Mouse (Mus musculus): ENCODE measurements around the gene Mthfsd.

Mthfsd gene

DNA sequence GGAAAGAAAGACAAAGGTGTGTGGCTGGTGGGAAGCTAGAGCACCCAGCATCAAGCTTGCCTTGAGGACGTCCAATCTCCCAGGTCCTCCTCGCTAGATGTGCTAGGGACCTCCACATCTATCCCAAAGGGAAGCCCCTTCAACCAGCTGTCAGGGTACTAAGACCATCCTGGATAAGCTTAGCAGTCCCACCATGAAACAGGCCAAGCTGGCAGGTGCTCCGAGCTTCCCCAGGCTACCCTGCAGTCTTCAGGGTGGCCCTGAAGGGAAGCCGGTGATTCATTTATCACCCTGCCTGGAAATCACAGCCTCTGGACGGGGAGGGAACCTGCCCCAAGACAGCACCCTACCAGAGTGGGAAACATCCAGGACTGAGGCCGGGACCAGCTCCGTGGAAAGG lies 31.6 kb downstream of the Mthfsd start:
- in situ Hi-C loops (cut with MboI; ENCODE audit: low sequenced_read_pairs): no loop called here

DNA sequence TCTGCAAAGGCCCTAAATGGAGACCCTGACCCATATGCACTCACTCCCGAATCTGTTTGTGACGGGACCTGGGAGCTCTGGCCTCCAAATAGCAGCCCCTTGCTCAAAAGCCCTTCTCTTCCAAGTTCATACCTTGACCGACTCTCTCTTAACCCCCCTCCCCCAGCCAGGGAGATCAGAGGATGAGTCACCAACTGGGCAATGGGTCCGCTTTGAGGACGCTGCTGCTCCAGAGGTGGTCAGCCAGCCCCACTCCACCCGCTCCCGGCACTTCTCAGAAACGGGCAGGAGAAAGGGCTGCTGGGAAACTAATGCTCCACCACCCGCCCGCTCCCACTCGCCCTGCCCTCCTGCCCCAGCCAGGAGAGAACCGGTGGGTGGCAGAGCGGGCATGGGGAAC lies 32.3 kb downstream of the Mthfsd start:
- in situ Hi-C loops (cut with MboI; ENCODE audit: low sequenced_read_pairs): no loop called here

DNA sequence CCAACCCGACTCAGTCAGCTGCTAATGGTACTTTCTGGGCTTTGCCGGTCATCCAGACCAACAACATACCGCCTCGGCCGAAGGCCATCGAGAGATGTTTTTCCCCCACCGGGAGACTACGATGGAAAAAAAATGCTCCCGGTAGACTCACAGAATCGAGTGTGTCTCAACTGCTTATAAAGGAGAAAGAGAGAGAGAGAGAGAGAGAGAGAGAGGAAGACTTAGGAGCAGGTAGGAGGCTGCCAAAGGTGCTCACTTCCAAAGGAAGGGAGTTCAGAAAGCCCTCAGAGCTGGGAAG lies 33.4 kb downstream of the Mthfsd start:
- in situ Hi-C loops (cut with MboI; ENCODE audit: low sequenced_read_pairs): no loop called here

DNA sequence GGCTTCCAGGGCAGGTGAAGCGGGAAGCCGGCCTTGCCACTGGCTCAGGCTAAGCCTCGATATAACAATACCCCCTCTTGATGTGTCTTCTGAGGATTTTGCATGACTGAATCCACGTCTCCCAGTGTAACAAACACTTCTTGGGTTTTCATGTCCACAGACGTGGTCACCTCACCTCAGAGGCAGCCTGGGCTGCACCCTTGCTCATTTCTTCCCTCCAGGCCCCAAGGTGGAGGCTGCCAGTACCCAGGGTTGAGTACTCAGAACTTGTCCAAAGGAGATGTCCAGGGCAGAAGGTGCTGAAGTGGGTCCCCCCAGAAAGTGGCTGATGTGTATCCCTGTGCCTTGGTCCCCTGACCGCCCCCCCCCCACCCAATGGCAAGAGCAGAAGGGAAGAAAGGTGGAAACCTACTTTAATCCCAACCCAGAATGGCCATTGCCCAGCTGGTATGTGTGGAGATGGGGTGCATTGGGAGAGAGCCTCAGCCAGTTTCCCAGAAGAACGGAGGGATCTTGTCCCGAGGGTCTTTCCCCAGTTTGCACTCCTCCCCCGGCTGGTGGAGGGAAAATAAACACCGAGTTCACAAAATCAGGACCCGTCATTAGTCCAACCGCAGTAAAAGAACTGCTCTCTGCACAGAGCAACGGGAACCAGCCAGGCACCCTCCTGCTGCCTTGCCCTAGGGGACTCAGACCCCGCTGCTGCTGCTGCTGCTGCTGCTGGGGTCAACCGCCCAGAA lies 33.9 kb downstream of the Mthfsd start:
- in situ Hi-C loops (cut with MboI; ENCODE audit: low sequenced_read_pairs): no loop called here

DNA sequence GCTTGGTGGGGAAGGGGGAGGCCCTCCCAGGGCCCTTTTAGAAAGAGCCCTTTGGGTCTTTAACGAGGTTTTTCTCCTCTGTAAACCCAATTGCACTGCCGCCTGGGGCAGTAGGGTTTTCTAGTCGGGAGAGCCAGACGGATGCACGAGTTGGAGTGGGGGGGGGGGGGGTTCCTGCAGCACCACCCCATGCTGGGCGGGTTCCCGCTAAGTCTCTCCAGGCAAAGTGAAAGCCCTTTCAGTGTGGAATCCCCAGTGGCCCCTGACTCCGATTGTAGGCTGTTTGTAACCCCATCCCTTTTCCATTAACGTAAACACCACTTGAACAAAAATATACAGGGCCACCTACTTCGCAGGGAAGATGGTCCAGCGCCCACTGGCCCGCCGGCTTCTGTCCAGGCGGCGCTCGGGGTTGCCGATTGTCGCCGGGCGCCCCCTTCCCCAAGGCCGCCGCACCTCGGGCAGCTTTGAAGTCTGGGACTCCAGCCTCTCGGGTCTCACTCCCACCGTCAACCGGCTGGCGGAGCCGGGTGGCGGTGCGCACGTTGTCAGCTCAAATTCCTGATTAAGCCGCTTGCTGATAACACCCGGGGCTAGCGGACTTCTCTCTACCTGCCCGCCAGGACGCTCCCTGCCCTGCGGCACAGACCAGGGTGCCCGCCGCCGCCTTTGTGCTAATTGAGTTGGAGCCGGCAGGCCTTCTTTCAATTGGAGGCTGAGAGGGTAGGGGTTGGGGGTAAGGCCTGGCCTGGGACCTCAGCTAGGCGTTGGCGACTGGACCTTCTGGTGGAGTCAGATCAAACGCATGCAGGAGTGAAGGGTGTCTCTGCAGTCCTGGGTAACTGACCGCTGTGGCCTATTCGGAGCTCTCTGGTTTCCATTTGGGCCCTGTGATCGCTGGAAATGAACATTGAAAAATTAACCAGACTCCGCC lies 34.8 kb downstream of the Mthfsd start:
- in situ Hi-C loops (cut with MboI; ENCODE audit: low sequenced_read_pairs): no loop called here

DNA sequence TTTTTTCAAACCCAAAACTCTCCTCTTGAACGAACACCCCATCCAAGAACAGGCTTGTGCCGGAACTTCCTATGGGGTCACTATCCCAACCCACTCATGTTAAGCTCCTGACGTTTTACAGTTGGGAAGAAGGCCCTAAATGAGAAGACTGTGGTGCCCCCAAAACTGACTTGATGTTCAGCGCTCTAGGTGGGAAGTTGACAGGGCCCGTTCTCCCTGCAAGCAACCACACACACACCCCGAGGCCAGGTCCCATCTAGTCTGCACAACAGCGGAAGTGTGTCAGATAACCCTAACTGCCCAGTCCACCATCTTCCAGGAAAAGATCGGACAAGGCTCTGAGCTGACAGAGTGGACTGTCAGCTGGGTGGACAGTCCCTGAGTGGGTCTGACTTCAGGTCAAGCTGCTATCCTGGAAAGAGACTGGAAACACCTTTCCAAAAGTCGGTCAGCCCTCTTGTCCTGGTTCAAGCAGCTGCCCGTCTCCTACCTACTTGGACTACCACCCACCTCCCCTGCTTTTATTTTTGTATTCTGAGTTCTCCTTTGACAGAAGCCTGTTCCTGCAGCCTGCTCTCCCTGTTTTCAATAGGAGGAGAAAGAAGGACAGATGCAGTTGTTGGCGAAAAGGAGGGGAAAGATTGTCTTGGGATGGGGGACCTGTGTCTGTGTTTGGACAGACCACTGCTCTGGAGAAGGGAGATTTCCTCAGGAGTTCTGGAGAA lies 35.6 kb downstream of the Mthfsd start:
- in situ Hi-C loops (cut with MboI; ENCODE audit: low sequenced_read_pairs): no loop called here

DNA sequence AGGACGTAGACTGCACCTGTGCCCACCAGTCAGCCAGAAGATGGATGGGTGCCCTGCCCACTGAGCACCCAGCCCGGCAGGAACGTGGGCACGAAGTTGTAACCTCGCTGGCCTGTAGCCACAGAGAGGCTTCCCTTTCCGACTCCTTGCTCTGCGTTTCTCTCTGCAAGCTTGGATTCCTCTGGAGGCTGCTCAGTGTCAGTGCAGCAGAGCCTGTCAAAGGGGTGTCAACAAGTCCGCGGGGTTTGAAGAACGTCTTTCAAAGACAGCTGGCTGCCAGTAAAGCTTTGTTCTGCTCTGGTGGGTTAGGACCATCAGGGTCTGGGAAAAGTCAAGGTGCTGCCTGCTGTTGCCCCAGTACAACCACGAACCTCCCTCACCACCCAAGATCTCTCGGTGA lies 36.7 kb downstream of the Mthfsd start:
- in situ Hi-C loops (cut with MboI; ENCODE audit: low sequenced_read_pairs): no loop called here

DNA sequence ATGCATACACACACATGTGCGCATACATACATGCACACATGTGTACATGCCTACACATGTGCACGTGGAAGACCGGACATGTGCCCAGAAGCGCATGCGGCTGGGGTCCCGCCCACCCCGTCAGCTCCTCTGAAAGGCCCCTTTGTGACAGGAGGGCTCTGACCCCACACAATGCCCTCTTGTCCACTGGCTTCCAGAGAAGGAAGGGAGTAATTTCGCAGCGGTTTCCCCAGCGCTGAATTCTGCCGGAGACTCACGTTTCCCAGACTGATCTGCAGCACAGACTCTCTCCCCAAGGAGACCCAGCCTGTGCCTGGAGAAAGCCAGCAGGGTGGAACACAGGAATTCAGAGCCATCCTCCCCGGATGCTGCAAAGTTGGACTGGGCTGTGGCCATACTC lies 44.5 kb downstream of the Mthfsd start:
- in situ Hi-C loops (cut with MboI; ENCODE audit: low sequenced_read_pairs): no loop called here

DNA sequence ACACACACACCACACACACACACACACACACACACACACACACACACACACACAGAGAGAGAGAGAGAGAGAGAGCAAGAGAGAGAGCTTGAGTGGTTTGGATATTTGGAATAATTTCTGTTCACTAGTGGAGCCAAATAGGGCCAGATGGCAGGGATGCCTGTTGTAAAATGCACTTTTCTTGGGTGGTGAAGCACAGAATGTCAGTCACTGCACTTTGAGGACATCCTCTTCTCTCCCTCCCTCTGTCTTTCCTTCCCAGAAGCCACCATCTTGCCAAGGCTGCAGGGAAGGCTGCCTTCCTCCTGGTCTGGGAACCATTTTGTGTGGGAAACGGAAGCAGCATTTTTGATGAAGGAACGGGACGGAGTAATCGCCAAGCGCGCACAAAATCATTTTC lies 45.7 kb downstream of the Mthfsd start:
- in situ Hi-C loops (cut with MboI; ENCODE audit: low sequenced_read_pairs): no loop called here

DNA sequence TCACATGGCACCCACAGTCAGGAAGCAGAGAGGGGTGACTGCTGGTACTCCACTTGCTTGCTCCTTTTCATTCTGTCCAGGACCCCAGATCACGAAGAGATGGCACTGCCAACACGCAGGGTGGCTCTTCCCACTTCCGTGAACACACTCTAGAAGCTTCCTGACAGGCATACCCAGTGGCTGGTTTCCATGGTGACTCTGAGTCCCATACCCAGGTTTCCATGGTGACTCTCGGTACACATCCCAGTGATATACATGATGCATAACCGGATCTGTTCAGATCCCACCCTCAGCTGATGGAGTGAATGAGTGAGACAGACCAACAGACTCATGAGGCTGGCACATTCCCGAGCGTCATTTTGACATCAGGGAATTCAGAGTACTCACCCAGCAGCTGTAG lies 49.1 kb downstream of the Mthfsd start:
- in situ Hi-C loops (cut with MboI; ENCODE audit: low sequenced_read_pairs): no loop called here

DNA sequence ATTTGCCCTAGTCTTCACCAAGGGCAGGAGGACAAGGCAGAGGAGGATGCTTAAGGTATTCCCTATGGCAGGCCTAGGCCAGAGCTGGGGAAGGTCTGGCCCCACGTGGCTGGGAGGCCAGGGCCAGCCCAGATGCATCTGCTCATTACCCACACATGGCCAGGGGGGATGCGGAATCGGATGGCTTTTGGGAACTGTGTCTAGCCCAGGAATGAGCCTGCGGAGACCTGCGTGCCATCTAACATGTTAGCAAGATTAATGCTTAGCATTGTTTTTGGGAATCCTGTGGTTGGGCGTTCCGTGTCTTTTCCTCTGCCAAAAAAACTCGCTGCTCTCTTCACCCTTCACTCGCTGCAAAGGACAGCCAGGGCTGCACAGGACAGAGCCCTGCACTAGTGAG lies 50.1 kb downstream of the Mthfsd start:
- in situ Hi-C loops (cut with MboI; ENCODE audit: low sequenced_read_pairs): no loop called here

DNA sequence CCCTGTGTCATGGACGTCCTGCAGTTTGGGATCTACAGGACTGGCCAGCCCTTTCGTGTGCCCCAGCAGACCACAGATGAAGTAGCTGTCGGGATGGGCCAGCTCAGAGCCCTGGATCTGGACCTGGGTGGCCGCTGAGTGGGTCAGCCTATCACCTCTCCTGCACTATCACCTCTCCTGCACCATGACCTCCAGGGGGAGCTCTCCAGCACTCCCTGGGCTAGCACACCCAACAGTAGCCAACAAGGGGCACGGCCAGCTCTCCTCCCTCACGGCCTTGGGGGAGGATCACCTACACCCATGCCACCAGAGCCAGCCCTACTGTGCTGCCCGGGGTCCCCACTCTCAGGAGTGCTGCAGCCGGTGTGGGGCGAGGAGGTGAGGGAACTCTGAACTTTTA lies 60.8 kb downstream of the Mthfsd start:
- in situ Hi-C loops (cut with MboI; ENCODE audit: low sequenced_read_pairs): no loop called here

DNA sequence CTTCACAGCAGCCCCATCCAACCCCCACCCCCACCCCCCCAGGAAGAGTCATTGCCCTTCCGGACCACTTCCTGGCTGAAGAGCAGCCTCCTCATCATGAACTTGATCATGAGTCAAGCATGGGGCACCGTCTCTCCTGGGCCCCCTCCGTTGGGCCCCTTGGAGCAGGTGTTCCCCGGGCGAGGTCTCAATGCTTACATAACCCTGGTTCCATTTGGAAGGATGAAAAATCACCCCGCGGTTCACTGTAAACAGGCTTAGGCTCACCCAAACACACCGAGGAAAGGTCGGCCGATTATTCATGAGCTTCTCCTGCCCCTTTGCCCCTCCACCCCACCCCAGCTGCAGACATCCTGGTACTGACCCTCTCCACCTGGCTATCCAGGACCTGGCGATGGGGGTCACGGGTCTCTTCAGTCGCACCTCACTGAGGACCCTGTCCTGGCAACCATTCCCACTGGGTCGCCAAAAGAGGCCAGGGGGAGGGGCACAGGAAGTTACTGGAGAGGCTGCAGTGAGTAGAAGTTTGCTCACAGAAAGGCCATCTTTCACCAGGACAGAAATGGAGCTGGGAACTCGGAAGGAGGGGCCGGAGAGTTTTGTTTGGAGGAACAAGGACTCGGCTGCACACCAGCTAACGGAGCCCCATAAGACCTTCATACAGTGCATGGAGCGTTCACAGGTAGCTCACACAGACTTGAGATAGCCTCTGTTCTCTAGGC lies 64.3 kb downstream of the Mthfsd start:
- in situ Hi-C loops (cut with MboI; ENCODE audit: low sequenced_read_pairs): no loop called here

All from CH12F3 (cell line).